Mouse (Mus musculus): ENCODE results near the gene Csf3r. TPM values are rescaled to one million over a fixed set of nuclear protein-coding genes. Genes with fewer than 3 reads are reported as not detected.

The Csf3r gene
- total and polyA plus RNA-seq, 2 experiments from 2014 or later = 0.95 to 1.7 TPM

DNA sequence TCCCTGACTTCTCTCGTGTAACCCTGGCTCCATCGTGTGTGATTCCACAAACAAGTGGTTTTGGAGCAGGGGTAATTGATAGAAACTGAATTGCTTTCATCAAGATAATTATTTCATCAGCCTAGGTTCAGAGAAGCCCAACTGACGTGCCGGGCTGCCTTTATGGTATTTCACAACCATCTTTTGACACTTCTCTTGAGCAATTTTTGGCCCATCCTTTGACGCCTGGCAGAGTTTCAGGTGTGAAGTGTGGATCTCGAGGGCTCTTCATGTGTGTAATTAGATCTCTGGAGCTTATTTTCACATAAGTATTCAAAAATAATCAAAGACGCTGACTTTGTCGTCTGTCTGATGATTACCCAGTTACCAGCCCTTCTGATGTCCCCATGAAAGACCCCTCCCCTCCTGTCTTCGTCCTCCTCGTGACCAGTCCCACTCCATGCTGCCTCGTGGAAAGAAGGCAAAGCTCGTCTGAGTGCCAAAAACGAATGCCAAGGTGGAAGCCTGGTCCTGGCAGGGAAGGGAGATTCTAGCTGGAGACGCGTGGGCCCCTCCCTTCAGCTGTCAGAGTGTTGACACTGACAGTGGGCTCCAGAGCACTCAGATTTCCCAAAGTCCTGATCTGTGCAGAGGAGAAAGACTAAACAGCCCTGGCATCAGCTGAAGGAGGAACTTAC is 43.2 kb downstream of the Csf3r start:
- Histone ChIP-seq H3K27ac (no peak overlapping the region), H3K9me3 (ENCODE audit: low read length) (no peaks in the 10 kb centered on the region), H3K4me2 (ENCODE audit: low read depth, low read length) (no peak overlapping the region), H3K4me3 (ENCODE audit: low read length) (no peak overlapping the region), H3K36me3 (ENCODE audit: insufficient read depth, low read length) (no peaks in the 10 kb centered on the region), H3K27me3 (ENCODE audit: insufficient read depth, low read length) (no peaks in the 10 kb centered on the region), H3K4me1 (ENCODE audit: insufficient read depth, low read length) (no peaks in the 10 kb centered on the region), H3K9ac (replicated peaks; ENCODE audit: low read length) (no peak overlapping the region)
- 48% methylated on average over 15 of the region's 15 CpGs for WGBS
- no peak for TF ChIP-seq CTCF (IDR thresholded peaks at IDR 0.05; ENCODE audit: low read depth)
- peak; percentile 51 for DNase-seq (ENCODE audit: low spot score)
- no peak for ATAC-seq

DNA sequence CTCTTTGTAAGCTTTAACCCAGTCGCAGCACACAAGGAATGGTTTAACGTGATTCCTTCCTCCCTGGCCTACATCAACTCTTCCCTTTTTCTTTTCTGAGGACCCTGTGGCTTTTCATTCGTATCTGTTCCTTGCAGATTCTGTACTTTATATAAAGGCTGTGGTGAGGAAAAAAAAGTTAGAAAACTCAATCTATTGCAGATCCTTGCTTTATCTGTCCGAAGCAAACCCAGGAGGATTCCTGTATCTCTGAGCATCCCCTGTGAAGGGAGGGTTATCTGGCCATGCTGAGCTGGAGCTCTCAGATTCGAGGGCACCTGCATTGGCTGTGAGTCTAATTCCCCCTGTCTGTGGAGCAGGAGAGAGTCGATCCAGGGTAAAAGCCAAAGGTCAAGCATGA is 44.5 kb downstream of the Csf3r start:
- ATAC-seq (no peak), DNase-seq (ENCODE audit: low spot score) (no peak)
- H3K9me3 ChIP-seq (ENCODE audit: low read length) = no peaks in the 10 kb centered on the region
- H3K27ac ChIP-seq = no peak overlapping the region
- TF ChIP-seq CTCF (IDR thresholded peaks at IDR 0.05; ENCODE audit: low read depth) = no peak
- no peak overlapping the region for H3K4me3 ChIP-seq (ENCODE audit: low read length)
- no peaks in the 10 kb centered on the region for H3K4me1 ChIP-seq (ENCODE audit: insufficient read depth, low read length)
- no peak overlapping the region for H3K9ac ChIP-seq (replicated peaks; ENCODE audit: low read length)
- WGBS = 84% methylated on average over 6 of the region's 6 CpGs
- H3K36me3 ChIP-seq (ENCODE audit: insufficient read depth, low read length) = no peaks in the 10 kb centered on the region
- no peak overlapping the region for H3K4me2 ChIP-seq (ENCODE audit: low read depth, low read length)
- no peaks in the 10 kb centered on the region for H3K27me3 ChIP-seq (ENCODE audit: insufficient read depth, low read length)

DNA sequence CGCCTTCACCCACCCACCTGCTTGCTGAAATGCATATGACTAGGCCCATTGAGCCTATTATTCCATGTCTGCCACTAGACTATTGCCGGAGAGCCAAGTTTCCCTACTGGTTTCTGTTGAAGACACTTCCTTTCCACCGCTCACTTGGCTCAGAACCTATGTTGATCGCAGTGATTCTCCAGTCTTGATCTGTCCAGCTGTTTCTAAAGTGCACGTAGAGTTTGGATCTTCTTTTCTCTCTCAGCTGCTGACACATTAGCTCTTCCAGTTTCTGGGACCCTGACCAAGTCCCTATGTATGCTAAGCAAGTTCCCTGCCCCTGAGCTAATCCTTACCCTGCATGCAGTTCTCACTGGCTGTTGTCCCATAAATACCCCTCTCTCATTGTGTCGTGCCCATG is 53.5 kb downstream of the Csf3r start:
- Histone ChIP-seq H3K4me3 (ENCODE audit: low read length) (no peak overlapping the region), H3K9me3 (ENCODE audit: low read length) (no peaks in the 10 kb centered on the region), H3K4me1 (ENCODE audit: insufficient read depth, low read length) (no peaks in the 10 kb centered on the region), H3K27ac (no peak overlapping the region), H3K9ac (replicated peaks; ENCODE audit: low read length) (no peak overlapping the region), H3K36me3 (ENCODE audit: insufficient read depth, low read length) (no peaks in the 10 kb centered on the region), H3K4me2 (ENCODE audit: low read depth, low read length) (no peak overlapping the region), H3K27me3 (ENCODE audit: insufficient read depth, low read length) (no peaks in the 10 kb centered on the region)
- TF ChIP-seq CTCF (IDR thresholded peaks at IDR 0.05; ENCODE audit: low read depth) = no peak
- DNase-seq (ENCODE audit: low spot score) (no peak), ATAC-seq (no peak)
- 74% methylated on average over 6 of the region's 6 CpGs for WGBS

DNA sequence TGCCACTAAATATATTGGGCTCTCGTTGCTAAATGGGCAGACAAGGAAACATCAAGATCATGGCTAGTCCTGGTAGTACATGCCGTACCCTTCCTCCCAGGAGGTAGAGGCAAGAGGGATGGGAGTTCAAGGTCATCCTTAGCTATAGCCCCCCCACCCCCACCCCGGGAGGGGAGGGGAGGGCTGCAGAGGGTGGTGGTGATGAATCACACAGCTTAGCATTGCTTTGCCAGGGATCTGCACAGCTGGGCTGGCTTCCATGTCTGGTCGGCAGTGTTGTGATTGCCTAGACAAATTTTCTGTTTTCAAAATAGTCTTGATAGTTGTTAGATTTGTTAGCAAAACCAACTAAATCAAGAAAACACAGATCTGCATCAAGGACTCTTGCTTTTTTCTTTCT is 54.9 kb downstream of the Csf3r start:
- ATAC-seq (no peak), DNase-seq (ENCODE audit: low spot score) (no peak)
- no peak overlapping the region for H3K4me3 ChIP-seq (ENCODE audit: low read length)
- H3K4me2 ChIP-seq (ENCODE audit: low read depth, low read length) = no peak overlapping the region
- no peak for TF ChIP-seq CTCF (IDR thresholded peaks at IDR 0.05; ENCODE audit: low read depth)
- H3K27me3 ChIP-seq (ENCODE audit: insufficient read depth, low read length) = no peaks in the 10 kb centered on the region
- H3K9me3 ChIP-seq (ENCODE audit: low read length) = no peaks in the 10 kb centered on the region
- WGBS = 80% methylated on average over 4 of the region's 4 CpGs
- no peak overlapping the region for H3K9ac ChIP-seq (replicated peaks; ENCODE audit: low read length)
- H3K4me1 ChIP-seq (ENCODE audit: insufficient read depth, low read length) = no peaks in the 10 kb centered on the region
- no peak overlapping the region for H3K27ac ChIP-seq
- peaks cover 5% of the 10 kb centered on the region; the same call in 1 of the 2 replicates for H3K36me3 ChIP-seq (ENCODE audit: insufficient read depth, low read length)

DNA sequence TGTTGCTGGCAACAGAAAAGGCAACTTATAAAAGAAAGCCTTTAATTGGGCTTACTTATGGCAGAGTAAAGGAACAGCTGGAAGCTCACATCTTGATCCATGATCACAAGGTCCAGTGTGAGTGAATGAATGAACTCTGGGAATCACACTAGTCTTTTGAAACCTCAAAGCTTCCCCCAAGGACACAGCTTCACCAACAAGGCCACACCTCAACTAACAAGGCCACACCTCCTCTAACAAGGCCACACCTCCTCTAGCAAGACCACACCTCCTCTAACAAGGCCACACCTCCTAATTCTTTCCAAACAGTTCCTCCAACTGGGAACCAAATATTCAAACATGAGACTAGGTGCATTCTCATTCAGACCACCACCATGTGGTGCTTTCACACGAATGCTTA is 57.3 kb downstream of the Csf3r start:
- TF ChIP-seq CTCF (IDR thresholded peaks at IDR 0.05; ENCODE audit: low read depth) = no peak
- Histone ChIP-seq H3K4me2 (ENCODE audit: low read depth, low read length) (no peak overlapping the region), H3K9me3 (ENCODE audit: low read length) (no peaks in the 10 kb centered on the region), H3K27ac (no peak overlapping the region), H3K9ac (replicated peaks; ENCODE audit: low read length) (no peak overlapping the region), H3K36me3 (ENCODE audit: insufficient read depth, low read length) (peaks cover 5% of the 10 kb centered on the region; the same call in 1 of the 2 replicates), H3K4me1 (ENCODE audit: insufficient read depth, low read length) (no peaks in the 10 kb centered on the region), H3K4me3 (ENCODE audit: low read length) (no peak overlapping the region), H3K27me3 (ENCODE audit: insufficient read depth, low read length) (no peaks in the 10 kb centered on the region)
- ATAC-seq = no peak
- no peak for DNase-seq (ENCODE audit: low spot score)
- WGBS = 94% methylated on average over 1 of the region's 1 CpGs

DNA sequence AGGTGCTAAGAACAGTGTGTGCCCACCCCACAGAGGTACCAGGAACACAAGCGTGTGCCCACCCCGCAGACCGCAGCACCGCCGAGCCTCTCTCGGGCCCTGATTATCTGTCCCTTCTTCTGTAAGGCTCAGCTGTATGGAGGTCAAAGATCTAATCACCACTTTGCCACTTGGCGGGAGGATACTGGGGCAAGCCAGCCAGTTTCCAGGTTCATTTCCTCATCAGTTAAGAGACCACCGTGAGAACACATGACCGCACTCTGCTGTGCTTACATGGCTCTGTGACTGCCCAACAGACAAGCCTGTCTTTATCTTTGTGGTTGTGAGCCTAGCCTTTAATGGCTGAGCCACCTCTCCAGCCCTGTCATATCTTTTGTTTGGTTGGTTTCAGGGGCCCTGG is 58.7 kb downstream of the Csf3r start:
- Histone ChIP-seq H3K4me3 (ENCODE audit: low read length) (no peak overlapping the region), H3K9ac (replicated peaks; ENCODE audit: low read length) (no peak overlapping the region), H3K27ac (no peak overlapping the region), H3K27me3 (ENCODE audit: insufficient read depth, low read length) (no peaks in the 10 kb centered on the region), H3K36me3 (ENCODE audit: insufficient read depth, low read length) (peaks cover 14% of the 10 kb centered on the region; the same call in 1 of the 2 replicates), H3K4me2 (ENCODE audit: low read depth, low read length) (no peak overlapping the region), H3K9me3 (ENCODE audit: low read length) (no peaks in the 10 kb centered on the region), H3K4me1 (ENCODE audit: insufficient read depth, low read length) (no peaks in the 10 kb centered on the region)
- ATAC-seq (no peak), DNase-seq (ENCODE audit: low spot score) (no peak)
- no peak for TF ChIP-seq CTCF (IDR thresholded peaks at IDR 0.05; ENCODE audit: low read depth)
- WGBS = 95% methylated on average over 9 of the region's 9 CpGs

DNA sequence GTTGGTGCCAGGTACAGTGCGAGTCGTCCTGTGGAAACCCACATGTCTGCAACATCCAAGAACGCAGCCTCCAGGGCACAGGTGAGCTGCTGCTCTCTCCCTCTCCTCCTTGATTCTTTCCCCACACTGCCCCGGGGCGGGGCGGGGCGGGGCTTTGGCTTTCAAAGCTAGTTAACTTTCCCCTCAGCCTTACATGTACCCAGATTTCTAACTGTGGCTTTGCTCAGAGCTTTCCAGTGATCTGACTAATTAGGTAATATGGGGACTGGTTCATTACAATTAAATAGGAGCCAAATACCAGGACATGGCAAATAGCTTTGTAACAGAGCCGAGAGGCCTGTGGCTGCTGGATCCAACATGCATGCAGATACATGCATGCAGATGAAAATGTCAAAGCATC is 60.0 kb downstream of the Csf3r start:
- H3K9me3 ChIP-seq (ENCODE audit: low read length) = no peaks in the 10 kb centered on the region
- H3K4me3 ChIP-seq (ENCODE audit: low read length) = no peak overlapping the region
- no peaks in the 10 kb centered on the region for H3K27me3 ChIP-seq (ENCODE audit: insufficient read depth, low read length)
- DNase-seq (ENCODE audit: low spot score) = no peak
- H3K9ac ChIP-seq (replicated peaks; ENCODE audit: low read length) = no peak overlapping the region
- no peak for ATAC-seq
- no peak overlapping the region for H3K4me2 ChIP-seq (ENCODE audit: low read depth, low read length)
- TF ChIP-seq CTCF (IDR thresholded peaks at IDR 0.05; ENCODE audit: low read depth) = no peak
- H3K27ac ChIP-seq = no peak overlapping the region
- H3K36me3 ChIP-seq (ENCODE audit: insufficient read depth, low read length) = peaks cover 17% of the 10 kb centered on the region; the same call in 1 of the 2 replicates
- 78% methylated on average over 8 of the region's 8 CpGs for WGBS
- H3K4me1 ChIP-seq (ENCODE audit: insufficient read depth, low read length) = no peaks in the 10 kb centered on the region
